Mouse (Mus musculus) hindbrain, embryonic 14.5 days (tissue): ENCODE data around the gene Mdm1. TPM values are rescaled to one million over a fixed set of nuclear protein-coding genes. Genes with fewer than 3 reads are reported as not detected.
A peak's percentile ranks its signal among the peaks of the same experiment; 100 is the strongest.

ENCODE experiments used
- ATAC-seq: fragments of 200-750 bp; cut with Nextera tagmentation; 2 replicates; pipeline ENCODE4 v1.8.0; 2017; ENCODE audit warnings: moderate number of reproducible peaks, mild to moderate bottlenecking, moderate TSS enrichment, moderate library complexity; ENCODE audit not compliant: low FRiP score
- DNase-seq: peaks from one replicate; pipeline ENCODE4 v3.0.0-alpha.2; 2015; ENCODE audit warnings: low spot score
- H3K27ac ChIP-seq: fragments of 300-500 bp; sonication (generic); 2 replicates; pipeline ENCODE4 v1.5.1; 2014; ENCODE audit warnings: mild to moderate bottlenecking, moderate library complexity
- H3K27me3 ChIP-seq: fragments of 300-500 bp; sonication (generic); 2 replicates; pipeline ENCODE4 v1.6.1; 2014; ENCODE audit warnings: mild to moderate bottlenecking, low read length, mixed read lengths; ENCODE audit not compliant: control insufficient read depth, insufficient read depth
- H3K36me3 ChIP-seq: fragments of 300-500 bp; sonication (generic); replicated peaks from 2 replicates; pipeline ENCODE4 v1.6.1; 2014; ENCODE audit not compliant: control insufficient read depth, insufficient read depth
- H3K4me1 ChIP-seq: fragments of 300-500 bp; sonication (generic); replicated peaks from 2 replicates; pipeline ENCODE4 v1.6.1; 2014; ENCODE audit warnings: antibody characterized with exemption, low read length, mixed read lengths; ENCODE audit not compliant: control insufficient read depth, insufficient read depth
- H3K4me2 ChIP-seq: fragments of 300-500 bp; sonication (generic); replicated peaks from 2 replicates; pipeline ENCODE4 v1.6.1; 2014; ENCODE audit warnings: mild to moderate bottlenecking, moderate library complexity
- H3K4me3 ChIP-seq: fragments of 300-500 bp; sonication (generic); replicated peaks from 2 replicates; pipeline ENCODE4 v1.5.1; 2014; ENCODE audit warnings: mild to moderate bottlenecking, low read length
- H3K9ac ChIP-seq: fragments of 300-500 bp; sonication (generic); 2 replicates; pipeline ENCODE4 v1.6.1; 2014
- H3K9me3 ChIP-seq: fragments of 300-500 bp; sonication (generic); 2 replicates; pipeline ENCODE4 v1.6.1; 2016; ENCODE audit warnings: low read length; ENCODE audit not compliant: control insufficient read depth
- WGBS: fragments of 180-500 bp; shearing (Covaris S2); extraction: QIAGEN DNeasy Blood & Tissue Kit; methylation state at CpG from one replicate; pipeline ENCODE4 v1.1.7; 2014; 5-methylcytosine and 5-hydroxymethylcytosine counted together
- polyA plus RNA-seq: library from polyadenylated mRNA; unstranded; fragments of >200 nt; fragmentation: Nextera tagmentation; extraction: Ambion mirVana; gene quantifications from 2 replicates; pipeline ENCODE4 v1.2.1, GENCODE M21; 2014

Gene Mdm1
- polyA plus RNA-seq, 1 experiment from 2014 or later, result 27.0 TPM

DNA sequence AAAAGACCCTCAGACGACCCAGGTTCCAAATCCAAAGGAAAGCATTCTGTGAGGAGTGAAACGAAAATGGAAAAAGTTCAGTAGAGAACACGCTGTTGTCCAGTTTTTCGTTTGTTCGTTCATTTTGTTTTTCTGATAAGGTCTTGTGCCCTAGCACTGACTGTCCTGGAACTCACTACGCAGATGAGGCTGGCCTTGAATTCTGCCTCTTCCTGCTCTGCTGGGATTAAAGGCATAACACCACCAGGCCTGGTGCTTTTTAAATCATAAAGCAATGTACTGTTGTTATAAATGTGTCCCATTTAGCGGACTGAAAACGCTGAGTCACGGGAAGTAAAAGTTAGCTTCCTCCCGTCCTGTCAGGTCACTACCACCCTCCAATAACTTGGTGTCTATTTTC is 37.7 kb upstream of the Mdm1 start:
- H3K9ac ChIP-seq, result peak overlapping the region; percentile 60
- peak overlapping the region; percentile 74; the same call in 1 of the 2 replicates for H3K4me2 ChIP-seq
- H3K9me3 ChIP-seq, result no peaks in the 10 kb centered on the region
- ATAC-seq (no peak), DNase-seq (no peak)
- no peak overlapping the region for H3K4me3 ChIP-seq
- 81% methylated on average over 10 of the region's 10 CpGs for WGBS
- no peak overlapping the region; the same call in 1 of the 2 replicates for H3K27ac ChIP-seq
- 0 out of 2 replicates have a peak, but pooled peaks cover 3% of the 10 kb centered on the region for H3K4me1 ChIP-seq
- H3K36me3 ChIP-seq, result no peaks in the 10 kb centered on the region
- H3K27me3 ChIP-seq, result no peaks in the 10 kb centered on the region

DNA sequence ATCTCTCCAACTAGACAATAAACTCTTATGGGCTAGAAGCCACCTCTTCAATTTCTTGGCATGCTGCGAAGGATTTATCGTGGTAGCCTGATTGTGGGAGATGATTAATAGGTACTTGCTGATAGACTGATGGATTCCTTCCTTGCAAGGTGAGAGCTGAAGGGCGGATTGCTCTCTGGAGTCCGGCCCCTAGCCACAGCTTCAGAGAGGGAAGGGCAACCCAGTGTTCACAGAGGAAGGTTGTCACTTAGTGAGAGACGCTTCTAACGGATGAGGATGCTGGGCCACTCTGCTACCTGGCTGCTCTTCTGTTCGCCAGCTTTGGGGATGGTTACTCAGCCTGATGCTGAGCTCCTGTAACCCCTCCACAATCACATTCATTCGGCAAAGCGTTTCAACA is 34.6 kb upstream of the Mdm1 start:
- Histone ChIP-seq H3K36me3 (no peaks in the 10 kb centered on the region), H3K4me3 (no peak overlapping the region), H3K9ac (no peak overlapping the region), H3K9me3 (no peaks in the 10 kb centered on the region), H3K4me1 (0 out of 2 replicates have a peak, but pooled peaks cover 3% of the 10 kb centered on the region), H3K4me2 (0 out of 2 replicates have a peak overlapping the region, but pooled peaks have one; percentile 4), H3K27me3 (no peaks in the 10 kb centered on the region), H3K27ac (0 out of 2 replicates have a peak overlapping the region, but pooled peaks have one; percentile 59)
- ATAC-seq, result no peak
- WGBS, result 72% methylated on average over 9 of the region's 9 CpGs
- no peak for DNase-seq

DNA sequence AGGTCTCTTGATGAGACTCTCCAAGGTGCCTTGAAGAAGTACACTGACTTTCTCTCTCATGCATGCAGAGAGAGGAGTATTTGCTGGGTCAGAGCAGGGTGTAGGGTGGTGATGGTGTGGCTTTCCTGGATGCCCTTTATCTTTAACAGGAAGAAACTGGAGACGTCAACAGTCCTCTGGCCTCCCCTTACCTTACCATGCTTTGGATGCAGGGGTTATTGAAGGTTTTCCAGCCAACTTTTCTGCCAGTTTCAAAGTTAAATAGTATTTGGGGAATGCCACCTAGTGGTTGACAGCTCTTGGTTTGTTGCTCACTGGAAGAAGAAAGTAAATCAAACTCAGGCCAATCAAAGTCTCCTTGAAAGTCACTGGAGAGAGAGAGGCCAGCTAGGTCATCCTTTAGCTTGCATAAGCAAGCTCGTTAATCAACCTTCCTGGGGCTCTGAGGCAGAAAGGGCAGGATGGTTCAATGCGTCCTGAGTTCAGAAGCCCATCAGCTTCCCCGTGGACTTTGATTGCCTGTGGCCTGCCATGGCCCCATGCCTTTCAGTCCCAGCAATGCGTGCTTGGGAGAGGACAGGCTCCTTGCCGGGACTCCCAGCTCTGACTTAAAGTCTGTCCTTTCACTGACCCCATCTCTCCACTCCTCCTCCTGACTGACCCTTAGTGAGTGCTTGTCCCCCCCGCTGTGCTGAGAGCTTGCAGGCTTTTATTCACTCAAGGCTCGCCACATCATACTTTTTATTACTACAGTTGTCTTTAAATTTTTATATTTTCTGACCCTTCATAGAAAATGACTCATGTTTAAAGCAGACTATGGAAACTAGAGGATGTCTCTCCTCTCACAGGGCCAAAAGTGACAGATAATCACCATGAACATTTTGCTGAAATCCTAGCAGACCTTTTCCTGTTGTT is 31.3 kb upstream of the Mdm1 start:
- no peak overlapping the region for H3K4me3 ChIP-seq
- H3K9ac ChIP-seq, result no peak overlapping the region
- no peaks in the 10 kb centered on the region for H3K27me3 ChIP-seq
- no peaks in the 10 kb centered on the region for H3K36me3 ChIP-seq
- no peak overlapping the region for H3K27ac ChIP-seq
- ATAC-seq (no peak; the same call in 1 of the 2 replicates), DNase-seq (peak; percentile 62)
- 8% methylated on average over 8 of the region's 8 CpGs for WGBS
- H3K4me1 ChIP-seq, result peaks cover 9% of the 10 kb centered on the region; the same call in 1 of the 2 replicates
- no peak overlapping the region for H3K4me2 ChIP-seq
- H3K9me3 ChIP-seq, result no peaks in the 10 kb centered on the region

DNA sequence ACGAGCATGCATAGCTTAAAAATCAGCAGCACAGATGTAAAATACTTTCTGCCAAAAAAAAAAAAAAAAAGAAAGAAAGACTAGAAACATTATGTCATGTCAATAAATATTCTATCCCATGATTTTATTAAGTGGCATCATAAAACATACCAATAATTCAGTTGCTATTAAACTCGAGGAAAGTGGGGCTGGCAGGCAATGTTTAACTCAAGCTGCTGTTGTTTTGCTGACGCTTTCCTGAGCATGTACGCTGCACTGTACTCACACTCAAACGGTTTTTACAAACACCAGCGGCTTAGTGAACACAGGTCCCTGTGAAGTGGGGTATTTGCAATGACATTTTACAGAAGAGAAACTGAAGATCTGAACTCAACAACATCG is 30.7 kb upstream of the Mdm1 start:
- ATAC-seq (no peak), DNase-seq (no peak)
- H3K9me3 ChIP-seq, result no peaks in the 10 kb centered on the region
- no peak overlapping the region for H3K27ac ChIP-seq
- H3K4me3 ChIP-seq, result no peak overlapping the region
- no peak overlapping the region for H3K9ac ChIP-seq
- H3K27me3 ChIP-seq, result no peaks in the 10 kb centered on the region
- 46% methylated on average over 7 of the region's 7 CpGs for WGBS
- H3K4me2 ChIP-seq, result no peak overlapping the region
- peaks cover 9% of the 10 kb centered on the region; the same call in 1 of the 2 replicates for H3K4me1 ChIP-seq
- H3K36me3 ChIP-seq, result no peaks in the 10 kb centered on the region

DNA sequence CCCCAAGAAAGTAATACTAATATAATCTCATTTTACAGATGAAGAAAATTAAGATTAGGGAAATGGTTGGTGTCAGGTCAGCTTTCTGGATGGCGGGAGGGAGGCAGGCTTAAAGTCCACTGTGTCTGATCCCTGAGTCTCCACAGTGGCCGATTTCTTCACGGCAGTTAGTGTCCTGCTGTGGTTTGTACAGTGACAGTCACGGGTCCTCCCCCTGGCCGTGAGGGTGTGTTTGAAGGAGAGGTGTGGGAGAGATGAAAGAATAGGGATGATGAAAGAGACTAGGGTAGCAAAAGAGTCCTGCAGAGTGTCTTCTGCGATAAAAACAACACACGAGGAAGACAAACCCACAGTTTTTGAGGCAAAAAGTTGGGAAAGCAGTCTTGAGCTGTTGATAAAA is 30.0 kb upstream of the Mdm1 start:
- Histone ChIP-seq H3K4me2 (no peak overlapping the region), H3K27ac (no peak overlapping the region), H3K4me3 (no peak overlapping the region), H3K9ac (no peak overlapping the region), H3K36me3 (no peaks in the 10 kb centered on the region), H3K4me1 (peaks cover 9% of the 10 kb centered on the region; the same call in 1 of the 2 replicates), H3K27me3 (no peaks in the 10 kb centered on the region), H3K9me3 (no peaks in the 10 kb centered on the region)
- DNase-seq, result no peak
- 11% methylated on average over 7 of the region's 7 CpGs for WGBS
- no peak for ATAC-seq

DNA sequence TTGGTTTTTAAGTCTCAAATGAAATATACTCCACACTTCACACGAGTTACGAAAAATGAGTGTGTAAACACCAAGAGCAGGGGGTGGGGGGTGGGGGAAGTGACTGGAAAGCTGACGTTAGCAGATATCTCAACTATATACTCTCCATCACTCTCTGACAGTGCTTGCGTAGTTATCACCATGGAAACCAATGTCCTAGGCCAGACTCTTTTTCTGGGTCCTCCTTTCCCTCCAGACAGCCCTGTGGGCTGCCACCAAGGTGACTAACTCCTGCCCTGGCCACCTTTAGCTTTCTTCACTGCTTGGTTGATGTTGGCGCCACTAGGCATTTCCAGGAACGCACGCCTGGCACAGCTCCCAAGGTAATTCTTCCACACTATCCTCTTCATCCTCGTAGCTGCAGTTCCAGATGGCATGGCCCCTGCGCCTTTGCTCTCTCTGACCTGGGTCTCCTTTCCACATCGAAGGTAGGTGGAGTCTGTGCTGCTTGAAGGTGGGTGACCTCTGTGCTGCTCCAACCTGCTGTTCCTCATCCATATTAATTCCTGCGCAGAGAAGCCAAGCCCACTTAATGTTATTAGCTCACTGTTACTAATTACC is 29.2 kb upstream of the Mdm1 start:
- H3K4me2 ChIP-seq, result no peak overlapping the region
- H3K9me3 ChIP-seq, result no peaks in the 10 kb centered on the region
- H3K27ac ChIP-seq, result no peak overlapping the region
- DNase-seq, result no peak
- peaks cover 9% of the 10 kb centered on the region; the same call in 1 of the 2 replicates for H3K4me1 ChIP-seq
- 45% methylated on average over 11 of the region's 11 CpGs for WGBS
- no peak overlapping the region for H3K9ac ChIP-seq
- ATAC-seq, result no peak
- no peak overlapping the region for H3K4me3 ChIP-seq
- H3K36me3 ChIP-seq, result no peaks in the 10 kb centered on the region
- no peaks in the 10 kb centered on the region for H3K27me3 ChIP-seq

DNA sequence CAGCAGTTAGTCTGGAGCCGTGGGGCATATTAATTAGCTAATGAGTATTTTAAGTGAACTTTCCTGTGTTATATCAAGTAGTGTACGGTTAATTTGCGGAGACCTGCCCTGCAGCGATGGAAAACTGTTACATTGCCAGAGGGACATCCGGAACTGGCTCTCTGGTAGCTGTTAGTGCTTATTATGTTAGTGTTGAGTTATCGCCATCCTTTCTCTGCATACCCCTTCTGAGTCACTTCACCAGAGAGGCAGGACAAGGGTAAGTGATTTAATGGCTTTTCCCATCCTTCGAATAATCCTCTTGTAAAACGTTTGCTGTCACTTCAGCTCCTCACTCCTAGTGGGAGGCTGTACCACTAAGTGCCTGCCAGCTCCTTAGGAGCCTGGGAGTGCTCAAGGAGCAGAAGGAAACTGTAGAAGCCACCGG is 28.3 kb upstream of the Mdm1 start:
- DNase-seq (no peak), ATAC-seq (peak; percentile 59)
- Histone ChIP-seq H3K4me3 (no peak overlapping the region), H3K27ac (peak overlapping the region; percentile 9; the same call in 1 of the 2 replicates), H3K9me3 (no peaks in the 10 kb centered on the region), H3K4me1 (peaks cover 9% of the 10 kb centered on the region; the same call in 1 of the 2 replicates), H3K4me2 (no peak overlapping the region), H3K36me3 (no peaks in the 10 kb centered on the region), H3K27me3 (no peaks in the 10 kb centered on the region), H3K9ac (no peak overlapping the region)
- 41% methylated on average over 9 of the region's 9 CpGs for WGBS

DNA sequence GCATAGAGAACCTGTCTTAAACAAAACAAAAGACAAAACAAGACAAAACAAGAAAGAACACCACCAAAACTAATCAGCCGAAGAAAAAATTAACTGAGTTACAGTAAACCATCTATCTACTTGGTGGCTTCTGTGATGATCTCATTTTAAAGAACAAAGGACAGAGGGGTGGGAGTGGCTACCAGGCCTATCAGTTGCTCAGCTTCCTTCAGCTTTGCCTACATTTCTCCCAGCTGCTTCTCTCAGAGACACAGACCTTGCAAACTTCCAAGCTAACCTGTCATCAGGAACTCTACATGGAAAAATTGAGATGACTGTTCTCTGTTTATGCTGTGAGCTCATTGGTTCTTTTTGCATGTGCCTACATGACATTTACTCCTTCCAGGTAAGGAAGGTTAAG is 27.3 kb upstream of the Mdm1 start:
- DNase-seq, result no peak
- Histone ChIP-seq H3K9me3 (no peaks in the 10 kb centered on the region), H3K4me3 (no peak overlapping the region), H3K27me3 (no peaks in the 10 kb centered on the region), H3K9ac (no peak overlapping the region), H3K4me1 (peaks cover 9% of the 10 kb centered on the region; the same call in 1 of the 2 replicates), H3K4me2 (no peak overlapping the region), H3K36me3 (no peaks in the 10 kb centered on the region), H3K27ac (no peak overlapping the region)
- WGBS, result 90% methylated on average over 1 of the region's 1 CpGs
- ATAC-seq, result no peak

DNA sequence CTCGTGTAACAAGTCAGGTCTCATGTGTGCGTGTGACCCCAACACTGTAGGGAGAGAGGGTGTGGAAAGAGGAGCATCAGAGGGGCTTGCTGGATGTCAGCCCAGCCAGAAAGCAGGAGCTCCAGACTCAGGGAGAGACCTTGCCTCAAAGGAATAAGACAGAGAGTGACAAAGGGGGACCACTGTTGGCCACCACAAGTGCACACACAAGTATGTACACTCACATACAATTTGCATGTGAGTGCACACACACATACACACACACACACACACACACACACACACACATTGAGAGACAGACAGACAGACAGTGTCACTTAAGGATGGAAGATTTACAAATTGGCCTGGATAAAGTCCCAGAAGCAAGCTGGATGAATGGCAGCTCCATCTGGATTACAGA is 25.2 kb upstream of the Mdm1 start:
- DNase-seq, result no peak
- no peak overlapping the region for H3K9ac ChIP-seq
- no peaks in the 10 kb centered on the region for H3K9me3 ChIP-seq
- H3K36me3 ChIP-seq, result no peaks in the 10 kb centered on the region
- H3K4me1 ChIP-seq, result peaks cover 9% of the 10 kb centered on the region; the same call in 1 of the 2 replicates
- no peak overlapping the region for H3K27ac ChIP-seq
- H3K4me3 ChIP-seq, result no peak overlapping the region
- 93% methylated on average over 2 of the region's 2 CpGs for WGBS
- no peaks in the 10 kb centered on the region for H3K27me3 ChIP-seq
- no peak overlapping the region for H3K4me2 ChIP-seq
- ATAC-seq, result no peak
